Mouse (Mus musculus) midbrain, embryonic 14.5 days (tissue): ENCODE measurements around the gene 1700001O22Rik. TPM values are rescaled to one million over a fixed set of nuclear protein-coding genes. Genes with fewer than 3 reads are reported as not detected.

Experiments used
- ATAC-seq: fragments of 200-750 bp; cut with Nextera tagmentation; 2 replicates; pipeline ENCODE4 v1.8.0; 2017; ENCODE audit warnings: moderate number of reproducible peaks, moderate library complexity; ENCODE audit not compliant: low FRiP score, low TSS enrichment
- DNase-seq: peaks from one replicate; pipeline ENCODE4 v3.0.0-alpha.2; 2015
- H3K27ac ChIP-seq: fragments of 300-500 bp; sonication (generic); replicated peaks from 2 replicates; pipeline ENCODE4 v1.5.1; 2014; ENCODE audit warnings: mild to moderate bottlenecking, low read depth, low read length, moderate library complexity
- H3K27me3 ChIP-seq: fragments of 300-500 bp; sonication (generic); 2 replicates; pipeline ENCODE4 v1.6.1; 2014; ENCODE audit warnings: low read length, control low read depth, mixed read lengths; ENCODE audit not compliant: control insufficient read depth, insufficient read depth
- H3K36me3 ChIP-seq: fragments of 300-500 bp; sonication (generic); 2 replicates; pipeline ENCODE4 v1.6.1; 2014; ENCODE audit warnings: low read length, control low read depth; ENCODE audit not compliant: control insufficient read depth, insufficient read depth
- H3K4me1 ChIP-seq: fragments of 300-500 bp; sonication (generic); 2 replicates; pipeline ENCODE4 v1.6.1; 2014; ENCODE audit warnings: mild to moderate bottlenecking, antibody characterized with exemption, low read length, control low read depth; ENCODE audit not compliant: control insufficient read depth, insufficient read depth
- H3K4me2 ChIP-seq: fragments of 300-500 bp; sonication (generic); 2 replicates; pipeline ENCODE4 v1.6.1; 2014; ENCODE audit warnings: mild to moderate bottlenecking, low read length, moderate library complexity
- H3K4me3 ChIP-seq: fragments of 300-500 bp; sonication (generic); replicated peaks from 2 replicates; pipeline ENCODE4 v1.5.1; 2014; ENCODE audit warnings: low read depth, low read length
- H3K9ac ChIP-seq: fragments of 300-500 bp; sonication (generic); replicated peaks from 2 replicates; pipeline ENCODE4 v1.6.1; 2014; ENCODE audit warnings: mild to moderate bottlenecking, low read length, moderate library complexity
- H3K9me3 ChIP-seq: fragments of 300-500 bp; sonication (generic); 2 replicates; pipeline ENCODE4 v1.6.1; 2016; ENCODE audit warnings: low read length, control low read depth, mixed read lengths; ENCODE audit not compliant: control insufficient read depth
- WGBS: fragments of 180-500 bp; shearing (Covaris S2); extraction: QIAGEN DNeasy Blood & Tissue Kit; methylation state at CpG from one replicate; pipeline ENCODE4 v1.1.7; 2014; 5-methylcytosine and 5-hydroxymethylcytosine counted together
- polyA plus RNA-seq: library from polyadenylated mRNA; unstranded; fragments of >200 nt; fragmentation: Nextera tagmentation; extraction: Ambion mirVana; gene quantifications from 2 replicates; pipeline ENCODE4 v1.2.1, GENCODE M21; 2014

The 1700001O22Rik gene
- polyA plus RNA-seq, 1 experiment from 2014 or later: 0.87 TPM

DNA sequence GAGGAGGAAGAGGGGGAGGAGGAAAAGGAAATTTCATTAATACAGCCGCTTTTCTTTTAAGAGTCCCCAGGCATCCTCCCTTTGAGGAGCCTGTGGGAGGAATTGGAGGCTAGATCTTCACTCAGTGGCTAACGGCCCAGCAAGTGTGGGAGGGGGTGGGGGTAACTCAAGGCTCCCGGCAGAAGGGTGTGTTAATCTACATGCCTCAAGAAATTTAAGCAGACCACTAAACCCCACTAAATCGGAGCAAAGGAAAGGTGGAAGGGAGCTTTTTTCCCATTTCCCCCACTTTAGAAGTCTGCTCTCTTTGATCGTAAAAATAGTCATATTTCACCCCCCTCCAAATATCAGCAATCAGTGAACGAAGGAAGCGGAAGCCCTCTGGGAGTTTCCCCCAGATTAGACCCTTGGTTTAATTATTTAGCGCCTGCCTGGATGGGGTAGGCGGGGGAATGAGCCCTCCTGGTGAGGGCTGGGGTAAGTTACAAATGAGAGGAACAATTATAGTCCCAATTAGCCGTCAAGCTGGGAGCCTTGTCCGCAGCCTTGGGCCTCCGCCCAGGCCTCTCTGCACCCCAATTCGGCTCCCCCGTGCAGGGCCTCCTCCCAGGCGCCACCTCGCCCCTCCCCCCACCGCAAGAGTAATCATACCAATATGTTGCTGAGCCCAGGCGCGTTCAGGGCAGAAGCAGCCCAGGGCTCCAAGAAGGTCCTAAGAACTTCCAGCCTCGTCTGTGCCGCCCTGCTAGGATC lies 33.0 kb upstream of the 1700001O22Rik start:
- H3K4me1 ChIP-seq: peaks cover 4% of the 10 kb centered on the region; the same call in 1 of the 2 replicates
- 17% methylated on average over 21 of the region's 21 CpGs for WGBS
- H3K27me3 ChIP-seq: no peaks in the 10 kb centered on the region
- no peaks in the 10 kb centered on the region for H3K9me3 ChIP-seq
- ATAC-seq (no peak), DNase-seq (no peak)
- no peak overlapping the region for H3K4me3 ChIP-seq
- H3K36me3 ChIP-seq: no peaks in the 10 kb centered on the region
- H3K9ac ChIP-seq: no peak overlapping the region
- H3K27ac ChIP-seq: no peak overlapping the region
- H3K4me2 ChIP-seq: no peak overlapping the region

DNA sequence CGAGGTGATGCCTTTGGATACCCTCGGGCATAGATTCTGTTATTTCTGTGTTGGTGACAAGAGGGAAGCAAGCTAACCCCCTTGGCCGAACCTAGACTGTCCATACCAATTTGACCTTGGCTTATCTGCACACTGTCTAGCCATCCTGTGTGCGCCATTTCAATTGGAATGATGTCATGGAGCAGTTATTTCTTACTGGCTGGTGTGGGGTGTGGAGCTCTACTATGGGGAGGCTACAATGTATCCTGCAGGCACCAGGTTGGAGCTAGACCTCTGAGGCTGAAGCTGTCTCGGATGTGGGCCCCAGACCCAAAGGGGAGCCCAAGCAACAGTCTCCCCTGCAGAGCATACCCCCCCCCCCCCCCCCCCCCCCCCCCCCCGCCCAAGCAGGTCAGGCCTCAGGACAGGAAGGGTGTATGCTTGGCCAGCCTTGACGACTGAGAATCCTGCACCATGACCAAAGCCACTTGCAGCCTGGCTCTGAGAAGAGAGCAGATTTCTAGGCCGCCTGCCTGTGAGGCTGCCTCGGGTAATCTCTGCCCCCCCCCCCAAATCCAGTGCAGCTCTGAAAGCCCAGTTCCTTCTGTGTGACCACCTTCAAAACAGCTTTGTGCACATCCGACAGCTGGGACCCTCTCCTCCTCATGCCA lies 31.0 kb upstream of the 1700001O22Rik start, which contains the start of gene Prrx2:
Prrx2 (plus strand) TSS at position 600 of the 650 bp plus-strand sequence.
- peaks cover 4% of the 10 kb centered on the region; the same call in 1 of the 2 replicates for H3K4me1 ChIP-seq
- H3K27ac ChIP-seq: no peak within 1 kb of the TSS
- H3K9me3 ChIP-seq: no peaks in the 10 kb centered on the region
- WGBS: 68% methylated on average over 9 of the region's 10 CpGs
- no peak for ATAC-seq
- no peak within 1 kb of the TSS for H3K4me2 ChIP-seq
- H3K4me3 ChIP-seq: no peak within 1 kb of the TSS
- no peak for DNase-seq
- H3K9ac ChIP-seq: no peak within 1 kb of the TSS
- no peaks in the 10 kb centered on the region for H3K36me3 ChIP-seq
- H3K27me3 ChIP-seq: no peaks in the 10 kb centered on the region

DNA sequence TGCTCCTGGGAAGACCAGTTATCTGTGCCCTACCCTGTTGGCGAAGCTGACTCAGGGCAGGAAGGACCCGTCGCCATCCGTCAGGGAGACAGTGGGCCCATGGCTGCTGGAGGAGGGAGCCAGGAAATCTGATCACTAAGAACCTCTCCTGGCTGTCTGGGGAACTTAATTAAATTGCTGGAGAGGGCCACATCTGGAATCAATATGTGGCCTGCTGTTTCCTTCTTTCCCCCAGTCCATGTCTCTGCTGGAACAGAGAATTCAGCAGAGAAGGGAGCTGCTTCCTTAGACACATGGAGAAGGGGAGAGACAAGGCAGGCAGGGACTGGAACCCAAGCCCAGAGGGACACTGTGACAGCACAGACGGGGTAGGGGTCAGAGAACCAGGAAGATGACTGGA lies 30.2 kb upstream of the 1700001O22Rik start:
- DNase-seq (no peak), ATAC-seq (no peak)
- Histone ChIP-seq H3K36me3 (no peaks in the 10 kb centered on the region), H3K4me3 (no peak overlapping the region), H3K4me1 (peaks cover 4% of the 10 kb centered on the region; the same call in 1 of the 2 replicates), H3K4me2 (no peak overlapping the region), H3K27me3 (no peaks in the 10 kb centered on the region), H3K27ac (no peak overlapping the region), H3K9ac (no peak overlapping the region), H3K9me3 (no peaks in the 10 kb centered on the region)
- 61% methylated on average over 5 of the region's 5 CpGs for WGBS

DNA sequence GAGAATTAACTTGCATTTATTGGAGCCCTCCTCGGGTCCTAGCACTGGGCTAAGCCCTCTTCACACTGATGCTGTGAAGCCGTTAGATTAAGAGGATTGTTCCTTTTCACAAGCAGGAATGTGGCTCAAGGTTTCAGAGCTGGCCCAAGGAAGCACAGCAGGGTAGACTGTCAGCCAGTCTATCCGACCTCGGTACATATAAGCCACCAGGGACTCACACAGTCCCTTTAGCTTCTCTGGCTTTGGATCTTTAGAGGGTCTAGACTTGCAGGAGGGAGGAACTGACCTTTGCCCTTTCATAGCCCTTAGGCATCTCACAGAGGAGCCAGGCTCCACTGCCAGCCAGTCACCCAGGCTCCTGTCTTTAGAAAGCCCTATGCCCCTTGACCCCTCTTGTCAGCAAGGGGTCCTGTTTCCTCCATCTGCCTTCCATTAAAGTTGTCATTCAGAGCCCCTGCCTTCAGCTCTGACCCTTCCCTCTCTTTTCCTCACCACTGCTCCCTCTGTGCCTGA lies 26.9 kb upstream of the 1700001O22Rik start, which contains the start of gene Asb6:
Asb6 (minus strand) TSS at position 51 of the 513 bp plus-strand sequence.
- Histone ChIP-seq H3K27ac (no peak within 1 kb of the TSS), H3K4me3 (no peak within 1 kb of the TSS)

DNA sequence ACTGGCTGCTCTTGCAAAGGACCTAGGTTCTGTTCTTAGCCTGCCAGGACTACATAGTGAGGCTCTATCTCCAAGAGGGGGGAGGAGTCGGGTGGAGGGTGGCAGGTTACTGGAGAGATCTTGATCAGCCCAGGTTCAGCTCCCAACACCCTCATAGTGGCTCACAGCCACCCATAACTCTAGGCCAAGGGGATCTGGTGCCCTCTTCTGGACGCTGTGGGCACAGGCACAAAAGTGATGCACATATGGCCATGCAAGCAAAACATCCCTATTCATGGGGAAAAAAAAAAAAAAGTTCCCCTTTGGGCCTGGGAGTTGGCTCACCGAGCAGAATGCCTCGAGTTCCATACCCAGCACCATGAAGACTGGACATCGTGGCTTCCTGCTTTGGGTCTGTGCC lies 25.9 kb upstream of the 1700001O22Rik start:
- DNase-seq (peak; percentile 17), ATAC-seq (no peak)
- no peak overlapping the region for H3K4me3 ChIP-seq
- H3K27ac ChIP-seq: no peak overlapping the region
- H3K9me3 ChIP-seq: no peaks in the 10 kb centered on the region
- peaks cover 14% of the 10 kb centered on the region for H3K4me1 ChIP-seq
- H3K36me3 ChIP-seq: peaks cover 16% of the 10 kb centered on the region
- H3K9ac ChIP-seq: no peak overlapping the region
- no peak overlapping the region for H3K4me2 ChIP-seq
- no peaks in the 10 kb centered on the region for H3K27me3 ChIP-seq
- WGBS: 37% methylated on average over 5 of the region's 5 CpGs

More for the DNA sequence above, 26.9 kb upstream of the 1700001O22Rik start, which contains the start of gene Asb6:
- Histone ChIP-seq H3K27me3 (no peaks in the 10 kb centered on the region), H3K4me1 (peaks cover 14% of the 10 kb centered on the region), H3K9ac (no peak within 1 kb of the TSS), H3K4me2 (no peak within 1 kb of the TSS), H3K36me3 (peaks cover 6% of the 10 kb centered on the region), H3K9me3 (no peaks in the 10 kb centered on the region)
- ATAC-seq: no peak
- WGBS: 5% methylated on average over 4 of the region's 4 CpGs
- DNase-seq: no peak

DNA sequence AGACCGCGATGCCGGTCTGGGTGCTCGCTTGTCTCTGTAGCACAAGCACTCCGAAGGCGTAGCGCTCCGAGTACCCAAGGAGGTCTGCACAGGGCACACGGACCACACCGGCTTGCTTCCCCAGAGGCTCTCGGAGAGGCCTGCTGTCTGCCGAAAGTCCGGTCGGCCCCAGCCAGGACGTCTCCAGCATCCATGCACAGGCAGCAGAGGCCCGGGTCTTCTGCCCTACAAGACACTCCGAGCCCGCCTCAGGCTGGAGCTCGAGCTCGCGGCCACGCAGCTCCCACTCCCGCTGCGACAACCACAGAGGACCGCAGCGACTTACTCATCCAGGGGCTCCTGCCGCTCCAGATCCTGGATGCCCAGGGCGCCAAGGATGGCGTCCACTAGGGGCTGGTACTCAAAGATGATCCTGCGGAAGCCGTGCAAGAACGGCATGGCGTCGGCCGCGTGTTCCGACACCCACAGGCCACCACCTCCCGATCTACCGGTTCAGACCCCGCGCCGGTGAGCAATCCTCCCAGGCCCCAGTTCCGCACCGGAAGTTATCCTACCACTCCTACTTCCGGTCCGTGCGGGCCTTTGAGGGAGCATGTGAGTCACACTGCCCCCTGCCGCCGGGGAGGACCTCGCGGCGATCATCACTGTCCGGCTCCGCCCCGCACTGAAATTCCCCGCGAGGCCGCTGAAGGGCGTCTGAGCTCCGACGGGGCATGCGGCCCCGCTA lies 24.5 kb upstream of the 1700001O22Rik start:
- peak overlapping the region; percentile 98 for H3K4me2 ChIP-seq
- under 1% methylated on average over 63 of the region's 63 CpGs for WGBS
- DNase-seq: peak; percentile 97
- peaks cover 14% of the 10 kb centered on the region for H3K4me1 ChIP-seq
- ATAC-seq: peak; percentile 90
- no peaks in the 10 kb centered on the region for H3K27me3 ChIP-seq
- no peaks in the 10 kb centered on the region for H3K9me3 ChIP-seq
- peaks cover 30% of the 10 kb centered on the region for H3K36me3 ChIP-seq
- H3K9ac ChIP-seq: peak overlapping the region; percentile 87
- H3K27ac ChIP-seq: peak overlapping the region; percentile 63; the same call in 1 of the 2 replicates
- H3K4me3 ChIP-seq: peak overlapping the region; percentile 62

DNA sequence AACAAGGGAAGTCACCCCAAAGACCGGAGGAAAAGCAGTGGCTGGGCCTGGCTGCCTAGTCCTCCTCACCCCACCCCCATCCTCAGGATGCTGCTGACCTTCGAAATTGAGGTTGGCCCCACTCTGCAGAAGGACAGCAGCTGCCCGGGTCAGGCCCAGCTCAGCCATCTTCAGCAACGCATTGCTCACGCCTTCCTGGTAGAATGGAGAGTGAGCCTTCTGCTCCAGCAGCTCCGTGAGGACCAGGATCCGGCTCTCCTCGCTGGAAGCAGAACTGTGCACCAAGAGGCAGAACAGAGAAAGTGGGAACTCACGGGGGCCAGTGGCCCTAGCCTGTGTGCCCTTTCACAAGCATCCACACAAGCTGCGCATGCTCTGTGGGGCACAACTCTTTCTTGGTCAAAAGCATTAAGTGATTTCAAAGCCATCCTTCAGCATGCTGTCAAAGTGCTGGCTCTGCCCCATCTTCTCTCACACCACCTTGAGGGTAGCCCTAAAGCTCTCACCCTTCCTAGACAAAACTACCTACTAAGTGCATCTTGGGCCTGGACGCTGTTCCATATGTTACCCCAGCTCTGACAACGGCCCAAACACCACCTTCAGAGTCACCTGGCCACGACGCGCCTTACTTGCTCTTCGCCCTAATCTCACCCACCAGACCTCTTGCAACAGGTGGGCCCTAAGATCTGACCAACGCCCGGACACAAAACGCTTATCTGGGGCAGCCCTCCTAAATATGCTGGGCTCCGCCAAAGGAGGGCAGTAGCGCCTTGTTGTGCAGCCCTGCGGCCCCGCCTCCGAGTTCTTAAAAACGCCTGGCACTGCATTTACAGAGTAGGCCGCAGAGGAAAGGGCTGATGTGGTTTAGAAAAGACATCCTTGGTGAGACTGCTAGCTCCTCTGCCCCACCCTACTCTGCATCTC lies 23.6 kb upstream of the 1700001O22Rik start:
- peak overlapping the region; percentile 62 for H3K4me3 ChIP-seq
- peaks cover 38% of the 10 kb centered on the region for H3K36me3 ChIP-seq
- no peaks in the 10 kb centered on the region for H3K27me3 ChIP-seq
- no peaks in the 10 kb centered on the region for H3K9me3 ChIP-seq
- ATAC-seq: peak; percentile 5; the same call in 1 of the 2 replicates
- peak overlapping the region; percentile 87 for H3K9ac ChIP-seq
- peaks cover 14% of the 10 kb centered on the region for H3K4me1 ChIP-seq
- H3K27ac ChIP-seq: peak overlapping the region; percentile 63; the same call in 1 of the 2 replicates
- 38% methylated on average over 26 of the region's 26 CpGs for WGBS
- peak overlapping the region; percentile 98 for H3K4me2 ChIP-seq
- peak; percentile 55 for DNase-seq
